Mouse (Mus musculus) hindbrain, embryonic 16.5 days (tissue): Measurements from ENCODE around the gene Tpcn1. TPM values are rescaled to one million over a fixed set of nuclear protein-coding genes. Genes with fewer than 3 reads are reported as not detected.

ENCODE experiments used
- ATAC-seq: fragments of 200-750 bp; cut with Nextera tagmentation; 2 replicates; pipeline ENCODE4 v1.8.0; 2017; ENCODE audit warnings: moderate TSS enrichment, moderate library complexity
- H3K27ac ChIP-seq: fragments of 300-500 bp; sonication (generic); 2 replicates; pipeline ENCODE4 v1.5.1; 2014; ENCODE audit warnings: low read depth, mild to moderate bottlenecking, control low read depth, low read length, moderate library complexity
- H3K27me3 ChIP-seq: fragments of 300-500 bp; sonication (generic); replicated peaks from 2 replicates; pipeline ENCODE4 v1.6.1; 2014; ENCODE audit warnings: low read length; ENCODE audit not compliant: control insufficient read depth, insufficient read depth
- H3K36me3 ChIP-seq: fragments of 300-500 bp; sonication (generic); 2 replicates; pipeline ENCODE4 v1.6.1; 2014; ENCODE audit warnings: mild to moderate bottlenecking, low read length, moderate library complexity, mixed read lengths; ENCODE audit not compliant: control insufficient read depth, insufficient read depth
- H3K4me1 ChIP-seq: fragments of 300-500 bp; sonication (generic); 2 replicates; pipeline ENCODE4 v1.6.1; 2014; ENCODE audit warnings: low read depth, low read length; ENCODE audit not compliant: control insufficient read depth, insufficient read depth
- H3K4me2 ChIP-seq: fragments of 300-500 bp; sonication (generic); 2 replicates; pipeline ENCODE4 v1.6.1; 2014; ENCODE audit warnings: mild to moderate bottlenecking, low read length, control low read depth, moderate library complexity
- H3K4me3 ChIP-seq: fragments of 300-500 bp; sonication (generic); 2 replicates; pipeline ENCODE4 v1.5.1; 2014; ENCODE audit warnings: mild to moderate bottlenecking, low read length, control low read depth, moderate library complexity
- H3K9ac ChIP-seq: fragments of 300-500 bp; sonication (generic); 2 replicates; pipeline ENCODE4 v1.6.1; 2014; ENCODE audit warnings: low read depth, mild to moderate bottlenecking, control low read depth, low read length, moderate library complexity
- H3K9me3 ChIP-seq: fragments of 300-500 bp; sonication (generic); 2 replicates; pipeline ENCODE4 v1.6.1; 2014; ENCODE audit warnings: mild to moderate bottlenecking, low read length, moderate library complexity; ENCODE audit not compliant: control insufficient read depth
- WGBS: fragments of 180-500 bp; shearing (Covaris S2); extraction: QIAGEN DNeasy Blood & Tissue Kit; methylation state at CpG from one replicate; pipeline ENCODE4 v1.1.7; 2014; 5-methylcytosine and 5-hydroxymethylcytosine counted together
- polyA plus RNA-seq: library from polyadenylated mRNA; unstranded; fragments of >200 nt; fragmentation: Nextera tagmentation; extraction: Ambion mirVana; gene quantifications from 2 replicates; pipeline ENCODE4 v1.2.1, GENCODE M21; 2015

Gene Tpcn1
- polyA plus RNA-seq, 1 experiment from 2014 or later, result 15.1 TPM

GRCm38 (mm10) chr5:120567253-120567701 lies 21.2 kb downstream of the Tpcn1 start:
- Histone ChIP-seq H3K9ac (peak overlapping the region; percentile 42), H3K36me3 (no peaks in the 10 kb centered on the region), H3K4me2 (peak overlapping the region; percentile 37; the same call in 1 of the 2 replicates), H3K27me3 (no peaks in the 10 kb centered on the region), H3K27ac (peak overlapping the region; percentile 90), H3K4me1 (peaks cover 75% of the 10 kb centered on the region), H3K4me3 (no peak overlapping the region), H3K9me3 (no peaks in the 10 kb centered on the region)
- 8% methylated on average over 21 of the region's 21 CpGs for WGBS
- peak; percentile 41 for ATAC-seq

GRCm38 (mm10) chr5:120566681-120567252 lies 21.7 kb downstream of the Tpcn1 start:
- 42% methylated on average over 9 of the region's 9 CpGs for WGBS
- Histone ChIP-seq H3K4me1 (peaks cover 73% of the 10 kb centered on the region), H3K36me3 (no peaks in the 10 kb centered on the region), H3K27ac (peak overlapping the region; percentile 90), H3K9ac (peak overlapping the region; percentile 42), H3K4me2 (peak overlapping the region; percentile 4; the same call in 1 of the 2 replicates), H3K4me3 (no peak overlapping the region), H3K9me3 (no peaks in the 10 kb centered on the region), H3K27me3 (no peaks in the 10 kb centered on the region)
- no peak for ATAC-seq

- H3K27me3 ChIP-seq, result no peaks in the 10 kb centered on the region
- no peaks in the 10 kb centered on the region for H3K9me3 ChIP-seq
- peak; percentile 65 for ATAC-seq
- H3K36me3 ChIP-seq, result no peaks in the 10 kb centered on the region
- peak overlapping the region; percentile 4; the same call in 1 of the 2 replicates for H3K4me2 ChIP-seq
- 24% methylated on average over 5 of the region's 5 CpGs for WGBS
- H3K27ac ChIP-seq, result peak overlapping the region; percentile 90
- H3K4me3 ChIP-seq, result no peak overlapping the region
- 0 out of 2 replicates have a peak overlapping the region, but pooled peaks have one; percentile 1 for H3K9ac ChIP-seq
- peaks cover 71% of the 10 kb centered on the region for H3K4me1 ChIP-seq
Observed at GRCm38 (mm10) chr5:120566101-120566500, 22.4 kb downstream of the Tpcn1 start.

GRCm38 (mm10) chr5:120565171-120565905 lies 23.1 kb downstream of the Tpcn1 start:
- H3K27ac ChIP-seq, result peak overlapping the region; percentile 90
- H3K9ac ChIP-seq, result peak overlapping the region; percentile 41; the same call in 1 of the 2 replicates
- no peaks in the 10 kb centered on the region for H3K27me3 ChIP-seq
- ATAC-seq, result no peak
- H3K9me3 ChIP-seq, result no peaks in the 10 kb centered on the region
- peaks cover 69% of the 10 kb centered on the region for H3K4me1 ChIP-seq
- no peak overlapping the region for H3K4me3 ChIP-seq
- no peak overlapping the region; the same call in 1 of the 2 replicates for H3K4me2 ChIP-seq
- H3K36me3 ChIP-seq, result no peaks in the 10 kb centered on the region
- 21% methylated on average over 15 of the region's 15 CpGs for WGBS

GRCm38 (mm10) chr5:120563914-120564311 lies 24.6 kb downstream of the Tpcn1 start:
- Histone ChIP-seq H3K36me3 (no peaks in the 10 kb centered on the region), H3K27ac (no peak overlapping the region), H3K4me1 (peaks cover 63% of the 10 kb centered on the region), H3K9me3 (no peaks in the 10 kb centered on the region), H3K4me2 (no peak overlapping the region), H3K9ac (no peak overlapping the region), H3K27me3 (no peaks in the 10 kb centered on the region), H3K4me3 (no peak overlapping the region)
- WGBS, result 54% methylated on average over 4 of the region's 4 CpGs
- ATAC-seq, result no peak

- Histone ChIP-seq H3K4me2 (no peak overlapping the region), H3K9ac (no peak overlapping the region), H3K4me1 (peaks cover 57% of the 10 kb centered on the region), H3K4me3 (no peak overlapping the region), H3K27ac (peak overlapping the region; percentile 34), H3K9me3 (no peaks in the 10 kb centered on the region), H3K36me3 (no peaks in the 10 kb centered on the region), H3K27me3 (no peaks in the 10 kb centered on the region)
- ATAC-seq, result no peak
- WGBS, result 62% methylated on average over 28 of the region's 28 CpGs
Observed at GRCm38 (mm10) chr5:120562956-120563913, 25.2 kb downstream of the Tpcn1 start.

- H3K4me1 ChIP-seq, result peaks cover 32% of the 10 kb centered on the region
- peak overlapping the region; percentile 36 for H3K4me2 ChIP-seq
- H3K36me3 ChIP-seq, result no peaks in the 10 kb centered on the region; the same call in 1 of the 2 replicates
- H3K9ac ChIP-seq, result peak overlapping the region; percentile 38
- peak overlapping the region; percentile 75 for H3K27ac ChIP-seq
- no peak overlapping the region for H3K4me3 ChIP-seq
- no peaks in the 10 kb centered on the region for H3K9me3 ChIP-seq
- ATAC-seq, result peak; percentile 84
- no peaks in the 10 kb centered on the region for H3K27me3 ChIP-seq
- whole genome bisulfite sequencing, result 17% methylated on average over 16 of the region's 16 CpGs
Observed at GRCm38 (mm10) chr5:120560616-120561311, 27.7 kb downstream of the Tpcn1 start.

GRCm38 (mm10) chr5:120560129-120560615 lies 28.3 kb downstream of the Tpcn1 start:
- Histone ChIP-seq H3K4me3 (no peak overlapping the region), H3K9ac (no peak overlapping the region), H3K4me1 (peaks cover 27% of the 10 kb centered on the region), H3K36me3 (peaks cover 2% of the 10 kb centered on the region; the same call in 1 of the 2 replicates), H3K27ac (peak overlapping the region; percentile 75), H3K4me2 (peak overlapping the region; percentile 12), H3K27me3 (no peaks in the 10 kb centered on the region), H3K9me3 (no peaks in the 10 kb centered on the region)
- 49% methylated on average over 9 of the region's 9 CpGs for WGBS
- no peak for ATAC-seq
